Mouse (Mus musculus) forebrain, postnatal 0 days (tissue): Measurements from ENCODE around the gene Igsf23. TPM values are rescaled to one million over a fixed set of nuclear protein-coding genes. Genes with fewer than 3 reads are reported as not detected.

ENCODE experiments used
- ATAC-seq: fragments of 200-750 bp; cut with Nextera tagmentation; 2 replicates; pipeline ENCODE4 v1.8.0; 2017; ENCODE audit warnings: mild to moderate bottlenecking, moderate library complexity
- DNase-seq: peaks from one replicate; pipeline ENCODE4 v3.0.0-alpha.2; 2015
- H3K27ac ChIP-seq: fragments of 300-500 bp; sonication (generic); 2 replicates; pipeline ENCODE4 v1.5.1; 2014; ENCODE audit warnings: low read depth, mild to moderate bottlenecking, antibody characterized with exemption, low read length, moderate library complexity, mixed read lengths
- H3K27me3 ChIP-seq: fragments of 300-500 bp; sonication (generic); 2 replicates; pipeline ENCODE4 v1.6.1; 2014; ENCODE audit warnings: mild to moderate bottlenecking, low read length, mixed read lengths; ENCODE audit not compliant: insufficient read depth
- H3K36me3 ChIP-seq: fragments of 300-500 bp; sonication (generic); 2 replicates; pipeline ENCODE4 v1.6.1; 2014; ENCODE audit warnings: mild to moderate bottlenecking, moderate library complexity; ENCODE audit not compliant: insufficient read depth
- H3K4me1 ChIP-seq: fragments of 300-500 bp; sonication (generic); 2 replicates; pipeline ENCODE4 v1.6.1; 2014; ENCODE audit warnings: antibody characterized with exemption; ENCODE audit not compliant: insufficient read depth
- H3K4me2 ChIP-seq: fragments of 300-500 bp; sonication (generic); 2 replicates; pipeline ENCODE4 v1.6.1; 2014; ENCODE audit warnings: low read depth, mild to moderate bottlenecking, moderate library complexity
- H3K4me3 ChIP-seq: fragments of 300-500 bp; sonication (generic); 2 replicates; pipeline ENCODE4 v1.5.1; 2014; ENCODE audit warnings: low read depth, low read length, mixed read lengths
- H3K9ac ChIP-seq: fragments of 300-500 bp; sonication (generic); 2 replicates; pipeline ENCODE4 v1.6.1; 2014; ENCODE audit warnings: mild to moderate bottlenecking
- H3K9me3 ChIP-seq: fragments of 300-500 bp; sonication (generic); 2 replicates; pipeline ENCODE4 v1.6.1; 2016; ENCODE audit warnings: low read length
- CTCF ChIP-seq: sonication (generic); IDR thresholded peaks from 2 replicates; pipeline ENCODE4 v1.5.1; 2016; ENCODE audit warnings: antibody characterized with exemption, control low read depth, low read depth
- WGBS: fragments of 180-500 bp; shearing (Covaris S2); extraction: QIAGEN DNeasy Blood & Tissue Kit; methylation state at CpG from one replicate; pipeline ENCODE4 v1.1.7; 2014; 5-methylcytosine and 5-hydroxymethylcytosine counted together
- polyA plus RNA-seq: library from polyadenylated mRNA; unstranded; fragments of >200 nt; fragmentation: Nextera tagmentation; extraction: Ambion mirVana; gene quantifications from 2 replicates; pipeline ENCODE4 v1.2.1, GENCODE M21; 2015
- total RNA-seq: library from RNA; depleted of rRNA; stranded (reverse); fragments of >200 nt; gene quantifications from 2 replicates; pipeline ENCODE4 v1.2.3, GENCODE M21; 2014; rRNA removed

The Igsf23 gene
- total and polyA plus RNA-seq, 2 experiments from 2014 or later = not detected

DNA sequence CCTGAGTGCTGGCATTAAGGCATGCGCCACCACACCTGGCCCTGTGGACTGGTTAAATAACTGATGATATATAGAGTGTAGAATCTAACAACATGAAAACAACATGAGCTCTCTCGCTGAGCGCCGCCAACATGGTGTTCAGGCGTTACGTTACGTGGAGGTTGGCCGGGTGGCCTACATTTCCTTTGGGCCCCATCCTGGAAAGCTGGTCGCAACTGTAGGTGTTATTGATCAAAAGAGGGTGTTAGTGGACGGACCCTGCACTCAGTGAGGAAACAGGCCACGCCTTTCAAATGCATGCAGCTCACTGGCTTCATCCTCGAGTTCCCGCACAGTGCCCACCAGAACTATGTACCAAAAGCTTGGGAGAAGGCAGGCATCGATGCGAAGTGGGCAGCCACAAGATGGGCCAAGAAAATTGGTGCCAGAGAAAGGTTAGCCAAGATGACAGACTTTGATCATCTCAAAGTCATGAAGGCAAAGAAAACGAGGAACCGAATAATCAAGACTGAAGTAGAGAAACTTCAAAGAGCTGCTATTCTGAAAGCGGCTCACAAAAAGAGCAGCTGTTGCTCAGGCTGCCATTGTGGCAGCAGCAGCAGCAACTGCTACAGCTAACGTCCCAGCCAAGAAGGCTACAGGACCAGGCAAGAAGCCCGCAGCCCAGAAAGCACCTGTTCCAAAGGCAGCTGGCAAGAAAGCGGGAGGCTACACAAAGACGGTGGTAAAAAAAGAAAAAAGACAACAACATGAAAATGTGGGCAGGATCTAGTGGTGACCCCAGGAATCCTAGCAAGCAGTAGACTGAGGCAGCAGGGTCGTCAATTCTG lies 38.6 kb downstream of the Igsf23 start:
- WGBS = 77% methylated on average over 23 of the region's 23 CpGs
- peak; percentile 41 for DNase-seq
- ATAC-seq = 0 out of 2 replicates have a peak, but pooled peaks have one; percentile 18
- Histone ChIP-seq H3K4me1 (no peaks in the 10 kb centered on the region), H3K9ac (no peak overlapping the region), H3K4me2 (no peak overlapping the region), H3K36me3 (peaks cover 3% of the 10 kb centered on the region), H3K27ac (no peak overlapping the region), H3K27me3 (no peaks in the 10 kb centered on the region), H3K4me3 (no peak overlapping the region), H3K9me3 (no peaks in the 10 kb centered on the region)
- no peak for TF ChIP-seq CTCF

DNA sequence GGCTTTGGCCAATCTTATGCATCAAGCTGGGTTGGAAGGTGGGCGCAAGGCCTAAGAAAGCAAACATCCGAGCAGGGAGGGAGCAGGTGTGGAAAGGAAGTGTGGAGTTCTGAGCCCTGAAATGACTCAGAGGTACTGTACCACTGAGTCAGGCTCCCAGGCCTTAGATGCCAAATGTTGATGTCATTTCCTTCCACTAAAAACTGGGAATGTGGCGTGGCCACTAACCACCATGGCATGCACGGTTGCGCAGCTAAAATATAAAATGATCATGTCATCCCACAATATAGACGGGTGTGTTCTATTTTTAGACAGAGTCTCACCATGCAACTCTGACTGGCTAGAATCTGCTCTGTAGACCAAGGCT lies 39.3 kb downstream of the Igsf23 start:
- H3K4me2 ChIP-seq = no peak overlapping the region
- DNase-seq (no peak), ATAC-seq (no peak)
- H3K4me3 ChIP-seq = no peak overlapping the region
- H3K27me3 ChIP-seq = no peaks in the 10 kb centered on the region
- no peaks in the 10 kb centered on the region for H3K9me3 ChIP-seq
- H3K9ac ChIP-seq = no peak overlapping the region
- no peak for TF ChIP-seq CTCF
- H3K27ac ChIP-seq = no peak overlapping the region
- WGBS = 89% methylated on average over 6 of the region's 6 CpGs
- H3K4me1 ChIP-seq = no peaks in the 10 kb centered on the region
- H3K36me3 ChIP-seq = peaks cover 7% of the 10 kb centered on the region

DNA sequence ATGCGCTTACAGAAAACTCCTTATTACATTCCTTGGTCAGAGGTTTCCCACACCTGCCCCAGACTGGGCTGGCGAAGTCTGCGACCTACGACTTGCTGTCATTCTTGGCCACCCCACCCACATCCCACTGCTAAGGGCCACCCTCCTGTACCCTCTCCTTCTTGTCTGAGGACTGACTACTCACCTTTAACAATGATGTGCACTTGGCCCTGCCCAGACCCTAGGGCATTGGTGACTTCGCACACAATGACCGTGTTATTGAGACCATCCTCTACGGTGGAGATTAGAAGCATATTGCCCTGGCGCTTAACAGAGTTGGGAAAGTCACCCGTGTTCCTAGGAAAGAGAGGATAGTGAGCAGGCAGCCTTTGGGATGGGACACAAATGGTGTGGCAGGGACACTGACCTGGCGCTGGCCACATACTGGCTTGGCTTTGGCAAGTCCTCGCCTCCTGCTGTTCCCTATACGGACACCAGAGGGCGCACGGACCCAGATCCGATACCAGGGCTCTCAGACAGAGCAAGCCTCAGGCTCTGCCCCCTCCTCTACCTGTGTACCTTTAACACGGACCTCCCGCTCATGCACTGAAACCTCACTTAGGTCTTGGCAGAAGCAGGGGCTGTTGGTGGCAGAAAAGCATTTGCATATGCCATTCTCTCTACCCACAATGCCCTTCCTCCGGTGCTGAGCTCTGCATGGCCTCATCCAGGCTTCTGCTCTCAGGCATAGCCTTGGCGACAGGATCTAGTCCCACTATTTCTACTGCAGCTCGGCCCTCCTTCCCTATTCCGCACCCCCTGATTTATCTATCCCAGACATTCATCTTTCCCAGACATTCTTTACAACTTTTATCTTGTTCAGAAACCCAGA lies 39.9 kb downstream of the Igsf23 start:
- H3K4me2 ChIP-seq = no peak overlapping the region
- peaks cover 8% of the 10 kb centered on the region for H3K36me3 ChIP-seq
- H3K4me1 ChIP-seq = no peaks in the 10 kb centered on the region
- H3K9me3 ChIP-seq = no peaks in the 10 kb centered on the region
- peak; percentile 55 for ATAC-seq
- no peak overlapping the region for H3K27ac ChIP-seq
- no peaks in the 10 kb centered on the region for H3K27me3 ChIP-seq
- H3K9ac ChIP-seq = no peak overlapping the region
- peak; percentile 81 for DNase-seq
- WGBS = 50% methylated on average over 21 of the region's 21 CpGs
- no peak overlapping the region for H3K4me3 ChIP-seq
- TF ChIP-seq CTCF = peak; percentile 92

DNA sequence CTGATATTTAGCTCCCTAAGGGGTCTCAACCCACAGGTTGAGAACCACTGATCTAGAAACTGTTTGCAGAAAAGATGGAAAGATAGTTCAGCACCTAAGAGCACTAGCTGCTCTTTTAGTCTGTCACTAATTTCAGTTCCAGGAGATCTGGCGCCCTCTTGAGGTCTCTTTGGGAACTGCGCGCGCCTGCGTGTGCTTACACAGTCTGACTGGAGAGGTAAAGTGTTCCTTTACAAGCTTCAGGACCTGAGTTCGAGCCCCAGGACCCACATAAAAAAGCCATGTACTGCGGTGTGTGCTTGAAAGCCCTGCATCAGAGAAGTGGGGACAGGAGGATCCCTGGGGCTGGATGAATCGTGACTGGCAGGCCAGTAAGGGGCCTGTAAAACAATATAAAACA lies 60.7 kb downstream of the Igsf23 start:
- Histone ChIP-seq H3K27me3 (no peaks in the 10 kb centered on the region), H3K27ac (no peak overlapping the region), H3K4me1 (no peaks in the 10 kb centered on the region), H3K36me3 (no peaks in the 10 kb centered on the region), H3K9ac (no peak overlapping the region), H3K4me3 (no peak overlapping the region), H3K4me2 (no peak overlapping the region), H3K9me3 (no peaks in the 10 kb centered on the region)
- WGBS = 50% methylated on average over 8 of the region's 8 CpGs
- ATAC-seq (no peak), DNase-seq (peak; percentile 34)
- peak; percentile 61 for TF ChIP-seq CTCF

DNA sequence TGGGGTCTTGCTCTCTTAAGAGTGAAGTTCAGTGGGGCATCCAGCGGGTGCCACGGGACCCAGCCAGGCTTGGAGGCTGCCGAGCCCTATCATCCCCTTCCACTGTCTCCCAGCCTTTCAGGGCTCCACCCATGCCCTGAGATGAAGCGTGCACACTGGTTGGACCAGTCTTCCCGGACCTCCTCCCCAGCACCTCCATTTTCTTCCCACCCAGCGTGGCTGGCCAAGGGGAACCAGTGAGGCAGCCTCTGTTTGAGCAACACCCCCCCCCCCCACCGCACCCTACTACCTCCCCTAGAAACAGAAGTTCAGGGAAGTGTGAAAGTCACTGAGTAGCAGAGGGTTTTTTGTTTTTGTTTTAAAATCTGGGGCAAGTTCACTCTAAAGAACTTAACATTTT lies 62.7 kb downstream of the Igsf23 start, which contains the start of gene Ceacam19:
TSS of gene Ceacam19 (minus strand) at position 117 of the 400 bp plus-strand sequence.
- Histone ChIP-seq H3K27me3 (no peaks in the 10 kb centered on the region), H3K4me3 (no peak within 1 kb of the TSS), H3K4me2 (no peak within 1 kb of the TSS), H3K27ac (no peak within 1 kb of the TSS), H3K9ac (no peak within 1 kb of the TSS), H3K9me3 (no peaks in the 10 kb centered on the region), H3K36me3 (no peaks in the 10 kb centered on the region), H3K4me1 (no peaks in the 10 kb centered on the region)
- DNase-seq (no peak), ATAC-seq (no peak)
- 72% methylated on average over 7 of the region's 7 CpGs for WGBS
- no peak for TF ChIP-seq CTCF

Other genes with a start within 250 kb of the Igsf23 start
- 98.9 and 113 TPM in 2 replicates for gene Tomm40, start 235.3 kb downstream of the Igsf23 start, total RNA-seq
- 146 and 147 TPM in 2 replicates for gene Tomm40, start 235.3 kb downstream of the Igsf23 start, polyA plus RNA-seq
- gene Nectin2, start 200.3 kb downstream of the Igsf23 start, total RNA-seq = 44.2 and 44.7 TPM in 2 replicates
- gene Nectin2, start 200.3 kb downstream of the Igsf23 start, polyA plus RNA-seq = 47.2 and 48.7 TPM in 2 replicates
- gene Bcam, start 179.7 kb downstream of the Igsf23 start, total RNA-seq = 12.2 and 19.5 TPM in 2 replicates
- gene Bcam, start 179.7 kb downstream of the Igsf23 start, polyA plus RNA-seq = 10.9 and 12.7 TPM in 2 replicates
- gene Cblc, start 153.9 kb downstream of the Igsf23 start, total RNA-seq = 0.38 and 1.1 TPM in 2 replicates
- 0.67 and 0.84 TPM in 2 replicates for gene Cblc, start 153.9 kb downstream of the Igsf23 start, polyA plus RNA-seq
- 0.43 and 0.77 TPM in 2 replicates for gene Bcl3, start 128.0 kb downstream of the Igsf23 start, total RNA-seq
- gene Bcl3, start 128.0 kb downstream of the Igsf23 start, polyA plus RNA-seq = 0.28 and 0.86 TPM in 2 replicates
- 32.4 and 33.3 TPM in 2 replicates for gene Gm19345, start 98.8 kb downstream of the Igsf23 start, total RNA-seq
- gene Gm19345, start 98.8 kb downstream of the Igsf23 start, polyA plus RNA-seq = 14.6 and 16.4 TPM in 2 replicates
- gene Ceacam16, start 89.5 kb downstream of the Igsf23 start, total RNA-seq = not detected in 2 replicates
- gene Ceacam16, start 89.5 kb downstream of the Igsf23 start, polyA plus RNA-seq = 0.53 and 0.84 TPM in 2 replicates
- gene Ceacam19, start 62.8 kb downstream of the Igsf23 start, total RNA-seq = not detected in 2 replicates
- gene Ceacam19, start 62.8 kb downstream of the Igsf23 start, polyA plus RNA-seq = not detected in 2 replicates
- 12.0 and 12.8 TPM in 2 replicates for gene Pvr, start 29.6 kb downstream of the Igsf23 start, total RNA-seq
- gene Pvr, start 29.6 kb downstream of the Igsf23 start, polyA plus RNA-seq = 4.2 and 6.1 TPM in 2 replicates
- gene Ceacam20, start 14.7 kb upstream of the Igsf23 start, total RNA-seq = not detected in 2 replicates
- gene Ceacam20, start 14.7 kb upstream of the Igsf23 start, polyA plus RNA-seq = not detected in 2 replicates
- not detected in 2 replicates for gene Nlrp9b, start 40.7 kb upstream of the Igsf23 start, total RNA-seq
- gene Nlrp9b, start 40.7 kb upstream of the Igsf23 start, polyA plus RNA-seq = not detected in 2 replicates
- gene Vmn1r91, start 148.9 kb upstream of the Igsf23 start, total RNA-seq = not detected in 2 replicates
- not detected in 2 replicates for gene Vmn1r91, start 148.9 kb upstream of the Igsf23 start, polyA plus RNA-seq
- not detected in 2 replicates for gene Gm16442, start 171.8 kb upstream of the Igsf23 start, total RNA-seq
- gene Gm16442, start 171.8 kb upstream of the Igsf23 start, polyA plus RNA-seq = not detected in 2 replicates
- not detected in 2 replicates for gene Vmn1r93, start 188.3 kb upstream of the Igsf23 start, total RNA-seq
- gene Vmn1r93, start 188.3 kb upstream of the Igsf23 start, polyA plus RNA-seq = not detected in 2 replicates
- gene Vmn1r94, start 217.6 kb upstream of the Igsf23 start, total RNA-seq = not detected in 2 replicates
- gene Vmn1r94, start 217.6 kb upstream of the Igsf23 start, polyA plus RNA-seq = not detected in 2 replicates
- gene Vmn1r95, start 243.0 kb upstream of the Igsf23 start, total RNA-seq = not detected in 2 replicates
- gene Vmn1r95, start 243.0 kb upstream of the Igsf23 start, polyA plus RNA-seq = not detected in 2 replicates